Mouse (Mus musculus) heart, postnatal 0 days (tissue): ENCODE measurements at regions not wholly inside any gene's neighbourhood (a gene's known extent, or its start where the extent isn't known, plus 50 kb on each side); places are given as distances from the start of the nearest gene placed in this dataset.

Experiments used
- ATAC-seq: fragments of 200-750 bp; cut with Nextera tagmentation; 2 replicates; pipeline ENCODE4 v1.8.0; 2017; ENCODE audit warnings: low read depth, moderate number of reproducible peaks, moderate library complexity; ENCODE audit not compliant: insufficient read depth
- DNase-seq: peaks from one replicate; pipeline ENCODE4 v3.0.0-alpha.2; 2016; ENCODE audit warnings: low spot score
- H3K27ac ChIP-seq: fragments of 300-500 bp; sonication (generic); 2 replicates; pipeline ENCODE4 v1.5.1; 2014; ENCODE audit warnings: low read depth, mild to moderate bottlenecking
- H3K27me3 ChIP-seq: fragments of 300-500 bp; sonication (generic); 2 replicates; pipeline ENCODE4 v1.6.1; 2014; ENCODE audit warnings: low read length, mixed read lengths; ENCODE audit not compliant: control insufficient read depth, insufficient read depth
- H3K36me3 ChIP-seq: fragments of 300-500 bp; sonication (generic); replicated peaks from 2 replicates; pipeline ENCODE4 v1.6.1; 2014; ENCODE audit warnings: low read length, mixed read lengths; ENCODE audit not compliant: control insufficient read depth, insufficient read depth
- H3K4me1 ChIP-seq: fragments of 300-500 bp; sonication (generic); 2 replicates; pipeline ENCODE4 v1.6.1; 2014; ENCODE audit warnings: antibody characterized with exemption; ENCODE audit not compliant: control insufficient read depth, insufficient read depth
- H3K4me2 ChIP-seq: fragments of 300-500 bp; sonication (generic); 2 replicates; pipeline ENCODE4 v1.6.1; 2014; ENCODE audit warnings: low read depth, mild to moderate bottlenecking, low read length, moderate library complexity
- H3K4me3 ChIP-seq: fragments of 300-500 bp; sonication (generic); 2 replicates; pipeline ENCODE4 v1.5.1; 2014; ENCODE audit warnings: low read depth, low read length
- H3K9ac ChIP-seq: fragments of 300-500 bp; sonication (generic); replicated peaks from 2 replicates; pipeline ENCODE4 v1.6.1; 2014; ENCODE audit warnings: low read depth, low read length, mixed read lengths
- H3K9me3 ChIP-seq: fragments of 300-500 bp; sonication (generic); replicated peaks from 2 replicates; pipeline ENCODE4 v1.6.1; 2016; ENCODE audit warnings: low read length; ENCODE audit not compliant: control insufficient read depth
- CTCF ChIP-seq: IDR thresholded peaks from 2 replicates; pipeline ENCODE4 v1.5.1; 2016; ENCODE audit warnings: antibody characterized with exemption, control low read depth, low read depth
- EP300 ChIP-seq: IDR thresholded peaks from 2 replicates; pipeline ENCODE4 v1.6.1; 2016; ENCODE audit warnings: antibody characterized with exemption, low read depth
- WGBS: fragments of 180-500 bp; shearing (Covaris S2); extraction: QIAGEN DNeasy Blood & Tissue Kit; methylation state at CpG from one replicate; pipeline ENCODE4 v1.1.7; 2014; 5-methylcytosine and 5-hydroxymethylcytosine counted together

DNA sequence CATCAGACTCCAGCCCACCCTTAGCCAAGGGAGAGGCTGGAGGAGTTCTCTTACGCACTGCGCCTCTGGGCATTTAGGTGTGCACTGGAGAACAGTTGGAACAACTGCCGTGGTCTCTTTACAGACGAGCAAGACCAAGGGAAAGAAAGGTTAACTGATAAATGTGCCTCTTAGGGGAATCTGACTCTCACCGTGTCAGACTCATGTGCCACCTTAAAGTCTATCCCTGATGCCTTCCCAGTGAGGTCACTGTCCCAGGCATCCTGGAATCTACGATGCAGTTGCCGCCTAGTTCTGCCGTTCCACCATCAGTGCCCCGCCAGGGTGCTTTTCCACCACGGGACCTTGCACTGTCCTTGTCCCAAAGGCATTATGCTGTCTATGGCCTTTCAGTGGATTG, 339.7 kb upstream of the Adgrl2 start:
- H3K9me3 ChIP-seq = no peaks in the 10 kb centered on the region
- H3K9ac ChIP-seq = no peak overlapping the region
- no peak overlapping the region for H3K4me2 ChIP-seq
- no peaks in the 10 kb centered on the region for H3K27me3 ChIP-seq
- DNase-seq = no peak
- WGBS = 72% methylated on average over 10 of the region's 10 CpGs
- TF ChIP-seq EP300 (no peak), CTCF (no peak)
- H3K36me3 ChIP-seq = no peaks in the 10 kb centered on the region
- ATAC-seq = no peak
- peaks cover 11% of the 10 kb centered on the region; the same call in 1 of the 2 replicates for H3K4me1 ChIP-seq
- H3K27ac ChIP-seq = 0 out of 2 replicates have a peak overlapping the region, but pooled peaks have one; percentile 54
- H3K4me3 ChIP-seq = no peak overlapping the region

DNA sequence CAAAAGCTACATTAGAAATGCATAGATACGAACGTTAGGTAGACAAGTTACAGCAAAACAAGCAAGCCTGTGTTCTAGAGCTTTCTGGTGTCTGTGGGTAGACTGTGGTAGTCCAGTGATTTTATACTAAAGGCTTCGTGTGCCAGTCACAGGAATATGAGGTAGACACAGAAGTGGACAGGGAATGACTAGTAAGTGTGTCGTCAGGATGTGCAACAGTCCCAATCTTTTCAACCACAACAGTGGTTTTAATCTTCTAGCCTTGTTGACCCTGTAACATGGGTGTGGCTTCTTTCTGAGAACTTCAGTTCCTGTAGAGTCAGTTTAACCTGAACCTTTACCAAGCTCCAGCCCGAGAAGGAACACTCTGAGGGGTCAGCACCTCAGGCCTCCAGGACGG, 339.3 kb upstream of the Adgrl2 start:
- no peak overlapping the region for H3K9ac ChIP-seq
- H3K27me3 ChIP-seq = no peaks in the 10 kb centered on the region
- no peak overlapping the region for H3K4me3 ChIP-seq
- TF ChIP-seq CTCF (no peak), EP300 (no peak)
- no peaks in the 10 kb centered on the region for H3K36me3 ChIP-seq
- DNase-seq = no peak
- H3K27ac ChIP-seq = no peak overlapping the region
- H3K4me2 ChIP-seq = no peak overlapping the region
- peaks cover 11% of the 10 kb centered on the region; the same call in 1 of the 2 replicates for H3K4me1 ChIP-seq
- H3K9me3 ChIP-seq = no peaks in the 10 kb centered on the region
- no peak for ATAC-seq
- WGBS = 85% methylated on average over 6 of the region's 6 CpGs

DNA sequence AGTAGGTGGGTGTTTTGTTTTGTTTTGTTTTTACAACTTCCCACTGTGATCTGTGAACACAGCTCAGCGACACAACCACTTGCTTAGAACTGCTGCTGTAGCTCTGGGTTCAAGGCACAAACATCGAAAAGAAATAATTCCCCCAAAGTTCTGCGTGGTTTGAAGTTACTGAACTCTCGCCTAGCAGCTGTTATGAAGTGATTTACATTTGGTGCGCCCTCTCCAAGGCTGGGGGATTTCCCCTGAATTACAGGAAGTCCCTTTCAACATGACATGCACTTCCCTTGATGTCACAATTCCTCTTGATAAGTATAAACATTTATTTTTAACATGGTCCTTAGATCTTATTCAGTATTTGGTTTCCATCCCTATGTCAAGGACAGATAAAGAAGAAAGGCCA, 336.3 kb upstream of the Adgrl2 start:
- DNase-seq (peak; percentile 31), ATAC-seq (0 out of 2 replicates have a peak, but pooled peaks have one; percentile 37)
- no peak overlapping the region for H3K9ac ChIP-seq
- no peaks in the 10 kb centered on the region for H3K27me3 ChIP-seq
- H3K27ac ChIP-seq = no peak overlapping the region
- no peak overlapping the region for H3K4me3 ChIP-seq
- H3K4me1 ChIP-seq = peaks cover under 1% of the 10 kb centered on the region; the same call in 1 of the 2 replicates
- H3K9me3 ChIP-seq = no peaks in the 10 kb centered on the region
- no peaks in the 10 kb centered on the region for H3K36me3 ChIP-seq
- TF ChIP-seq EP300 (0 out of 2 replicates have a peak, but pooled peaks have one; percentile 31), CTCF (no peak)
- 42% methylated on average over 5 of the region's 5 CpGs for WGBS
- no peak overlapping the region for H3K4me2 ChIP-seq

DNA sequence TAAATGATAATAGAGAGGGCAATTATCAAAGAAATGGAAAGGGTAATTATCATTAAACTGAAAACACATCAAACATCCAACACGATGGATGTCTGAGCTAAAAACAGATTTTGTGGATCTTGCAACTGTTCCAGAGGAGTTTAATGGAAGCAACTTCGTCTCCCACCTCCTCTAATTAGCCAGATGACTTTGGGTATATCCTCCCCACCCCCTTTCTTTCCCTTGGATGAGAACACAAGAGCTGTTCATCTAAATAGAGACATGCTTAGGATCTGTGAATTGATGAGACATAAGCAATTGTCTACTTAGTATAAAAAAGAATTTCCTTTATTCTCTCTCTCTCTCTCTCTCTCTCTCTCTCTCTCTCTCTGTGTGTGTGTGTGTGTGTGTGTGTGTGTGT, 333.7 kb upstream of the Adgrl2 start:
- 86% methylated on average over 2 of the region's 2 CpGs for WGBS
- no peak for ATAC-seq
- Histone ChIP-seq H3K4me3 (no peak overlapping the region), H3K9ac (no peak overlapping the region), H3K9me3 (no peaks in the 10 kb centered on the region), H3K27ac (no peak overlapping the region), H3K4me2 (no peak overlapping the region), H3K4me1 (no peaks in the 10 kb centered on the region), H3K36me3 (no peaks in the 10 kb centered on the region), H3K27me3 (no peaks in the 10 kb centered on the region)
- DNase-seq = no peak
- no peak for TF ChIP-seq EP300
- TF ChIP-seq CTCF = no peak

DNA sequence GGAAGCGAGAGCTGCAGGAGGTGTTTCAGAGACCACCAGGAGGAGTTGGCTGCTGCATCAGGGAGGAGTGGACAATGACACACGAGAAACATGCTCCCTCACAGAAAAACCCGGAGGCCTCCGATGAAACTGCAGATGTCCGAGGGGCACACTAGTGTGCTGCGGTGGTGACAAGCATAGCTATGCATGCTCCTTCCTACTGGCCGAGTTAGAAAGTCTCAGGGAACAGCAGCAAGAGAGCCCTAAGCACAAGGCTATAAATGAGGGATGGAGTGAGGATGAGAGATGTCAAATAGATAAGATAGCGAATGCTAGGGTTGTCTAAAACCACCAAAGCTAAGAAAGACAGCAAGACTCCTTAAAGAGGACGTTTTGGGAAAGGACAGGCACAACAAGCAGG, 328.4 kb upstream of the Adgrl2 start:
- H3K9me3 ChIP-seq = no peaks in the 10 kb centered on the region
- DNase-seq (no peak), ATAC-seq (no peak)
- H3K36me3 ChIP-seq = no peaks in the 10 kb centered on the region
- no peak for TF ChIP-seq EP300
- no peak for TF ChIP-seq CTCF
- H3K4me1 ChIP-seq = no peaks in the 10 kb centered on the region
- no peak overlapping the region for H3K9ac ChIP-seq
- H3K27me3 ChIP-seq = no peaks in the 10 kb centered on the region
- WGBS = 49% methylated on average over 9 of the region's 9 CpGs
- no peak overlapping the region for H3K4me3 ChIP-seq
- H3K27ac ChIP-seq = no peak overlapping the region
- no peak overlapping the region for H3K4me2 ChIP-seq

DNA sequence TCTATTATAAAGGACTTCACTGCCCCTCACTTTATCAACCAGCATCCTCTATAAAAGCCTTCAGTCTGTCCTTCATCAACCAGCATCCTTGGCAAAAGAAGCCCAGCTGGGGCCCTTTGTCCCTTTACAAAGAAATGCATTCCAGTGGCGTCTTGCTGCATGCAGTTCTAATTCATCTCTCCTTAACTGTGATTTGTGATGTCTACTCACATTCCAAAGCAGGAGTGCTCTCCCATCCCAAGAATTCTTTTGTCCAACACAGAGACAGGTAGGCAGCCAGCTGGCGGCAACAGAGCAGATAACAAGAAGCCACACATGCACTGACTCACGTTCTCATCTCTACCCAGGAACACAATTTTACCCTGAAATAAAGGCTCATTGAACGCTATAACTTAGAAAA, 323.9 kb upstream of the Adgrl2 start:
- 75% methylated on average over 4 of the region's 4 CpGs for WGBS
- H3K4me1 ChIP-seq = no peaks in the 10 kb centered on the region
- no peak overlapping the region for H3K9ac ChIP-seq
- TF ChIP-seq CTCF = no peak
- no peak for TF ChIP-seq EP300
- H3K4me3 ChIP-seq = no peak overlapping the region
- no peak for ATAC-seq
- no peaks in the 10 kb centered on the region for H3K9me3 ChIP-seq
- H3K4me2 ChIP-seq = no peak overlapping the region
- H3K27ac ChIP-seq = no peak overlapping the region
- 0 out of 2 replicates have a peak, but pooled peaks cover 4% of the 10 kb centered on the region for H3K36me3 ChIP-seq
- no peak for DNase-seq
- no peaks in the 10 kb centered on the region for H3K27me3 ChIP-seq
